Mouse (Mus musculus) brain, embryonic 14.5 days (tissue): ENCODE data around the gene Egf.

Experiments used
- CTCF ChIP-seq: fragments of 200-500 bp; IDR thresholded peaks from 2 replicates; pipeline ENCODE4 v1.5.1; 2012; ENCODE audit warnings: inconsistent platforms, mild to moderate bottlenecking, moderate library complexity, borderline replicate concordance; ENCODE audit not compliant: insufficient read depth, insufficient read length; ENCODE audit errors: extremely low read depth
- POLR2A ChIP-seq: fragments of 200-500 bp; IDR thresholded peaks from 2 replicates; pipeline ENCODE4 v1.6.1; 2012; ENCODE audit warnings: mild to moderate bottlenecking, inconsistent platforms, borderline replicate concordance; ENCODE audit not compliant: poor library complexity, insufficient read depth, insufficient read length, severe bottlenecking; ENCODE audit errors: extremely low read depth

GRCm38 (mm10) chr3:129634260-129634901, 120.7 kb downstream of the Egf start:
- TF ChIP-seq CTCF: peak; percentile 47; the same call in 1 of the 2 replicates
- TF ChIP-seq POLR2A: no peak
